ENCODE assay signal across 19 mouse cellular contexts in the genomic region with DNA sequence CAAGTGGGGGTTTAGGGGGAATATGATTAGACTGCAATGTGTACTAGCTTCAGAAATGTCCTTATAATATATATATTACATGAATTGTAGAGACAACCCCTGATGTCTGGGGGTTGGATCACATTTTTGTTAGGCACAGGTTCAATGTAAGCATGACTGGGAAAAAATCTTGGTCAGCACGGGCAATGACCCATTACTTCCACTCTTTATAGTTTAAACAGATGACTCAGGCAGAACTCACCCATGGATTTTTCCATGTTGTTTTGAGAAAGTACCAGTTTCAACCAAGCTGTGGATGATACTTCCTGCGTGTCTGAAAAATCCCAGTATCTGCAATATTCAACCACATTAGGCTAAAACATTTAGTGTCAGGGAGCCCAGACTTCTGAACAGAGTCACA. TPM values are rescaled to one million over a fixed set of nuclear protein-coding genes. Genes with fewer than 3 reads are reported as not detected.
A peak's percentile ranks its signal among the peaks of the same experiment; 100 is the strongest.
DNase-seq lines count a peak whose midpoint lies in the region; ATAC-seq and TF ChIP-seq lines count a peak whose summit lies in the region.
"Had no signal": no experiment of that assay in that cellular context is flagged by ENCODE, and none has a peak within 500 bp of the region (broad histone marks: within the 10 kb centered on the region; RNA-seq: fewer than 3 reads in every experiment).

No protein-coding gene starts in this region.

- H3K9ac ChIP-seq in intestine, embryonic 16.5 days (ENCODE audit: low read depth, low read length): no peak overlapping the region
- H3K9ac ChIP-seq: embryonic facial prominence, embryonic 12.5 days; forebrain, embryonic 13.5 days; forebrain, embryonic 15.5 days; forebrain, postnatal 0 days had no signal

- CTCF ChIA-PET in Patski (lab: Charles Lee): no interaction called here

- WGBS in intestine, embryonic 16.5 days: 74% methylated on average over 2 of the region's 2 CpGs

- H3K9me3 ChIP-seq in intestine, embryonic 16.5 days (ENCODE audit: control insufficient read depth, low read length): no peaks in the 10 kb centered on the region
- H3K9me3 ChIP-seq: embryonic facial prominence, embryonic 10.5 days; embryonic facial prominence, embryonic 12.5 days; forebrain, embryonic 13.5 days; forebrain, embryonic 15.5 days had no signal

- in situ Hi-C loops in Patski (cut with MboI; ENCODE audit: low pct_unique_long_range_greater_than_20kb): no loop called here

- H3K27ac ChIP-seq in intestine, embryonic 16.5 days (ENCODE audit: low read length): no peak overlapping the region
- H3K27ac ChIP-seq: embryonic facial prominence, embryonic 10.5 days; embryonic facial prominence, embryonic 12.5 days; forebrain, embryonic 13.5 days; forebrain, embryonic 15.5 days had no signal

- TF ChIP-seq CTCF in Patski (IDR thresholded peaks at IDR 0.05): no peak

- H3K27me3 ChIP-seq in Patski: no peaks in the 10 kb centered on the region
- H3K27me3 ChIP-seq in intestine, embryonic 16.5 days (replicated peaks; ENCODE audit: control insufficient read depth, insufficient read depth, low read length): no peaks in the 10 kb centered on the region
- H3K27me3 ChIP-seq: embryonic facial prominence, embryonic 12.5 days; forebrain, embryonic 13.5 days; forebrain, embryonic 15.5 days had no signal

- no peaks in the 10 kb centered on the region for H3K4me1 ChIP-seq in intestine, embryonic 16.5 days (ENCODE audit: control insufficient read depth, insufficient read depth, low read length)
- H3K4me1 ChIP-seq: embryonic facial prominence, embryonic 10.5 days; embryonic facial prominence, embryonic 12.5 days; forebrain, embryonic 13.5 days; forebrain, embryonic 15.5 days had no signal

- POLR2A ChIA-PET in Patski (lab: Charles Lee): no interaction called here

- H3K4me3 ChIP-seq in intestine, embryonic 16.5 days (ENCODE audit: low read length): no peak overlapping the region
- H3K4me3 ChIP-seq: embryonic facial prominence, embryonic 10.5 days; embryonic facial prominence, embryonic 12.5 days; forebrain, embryonic 13.5 days; forebrain, embryonic 15.5 days had no signal

- peak; percentile 44 for ATAC-seq in Patski
- no peak for ATAC-seq in intestine, embryonic 16.5 days
- ATAC-seq: forebrain, embryonic 13.5 days; forebrain, embryonic 15.5 days; forebrain, postnatal 0 days had no signal

- H3K36me3 ChIP-seq in intestine, embryonic 16.5 days (ENCODE audit: control insufficient read depth, insufficient read depth, low read length): no peaks in the 10 kb centered on the region
- H3K36me3 ChIP-seq: embryonic facial prominence, embryonic 10.5 days; embryonic facial prominence, embryonic 12.5 days; forebrain, embryonic 15.5 days had no signal

- H3K4me2 ChIP-seq in intestine, embryonic 16.5 days (ENCODE audit: low read depth, low read length): no peak overlapping the region
- H3K4me2 ChIP-seq: embryonic facial prominence, embryonic 12.5 days; forebrain, embryonic 13.5 days; forebrain, embryonic 15.5 days had no signal

- DNase-seq in heart, adult 11 months: peak; percentile 21
- no peak for DNase-seq in heart, adult 9 months (ENCODE audit: low spot score in 2 of 2)
- peak; percentile 52 for DNase-seq in 3T3-L1 (ENCODE audit: low read depth, low spot score)
- DNase-seq in Patski (ENCODE audit: low read depth, low spot score): peak; percentile 19
- DNase-seq in urinary bladder, adult 18-20 months (ENCODE audit: low spot score in 2 of 2): no peak
- DNase-seq: adrenal gland, adult 2 months; adrenal gland, postnatal 10 days; adrenal gland, postnatal 25 days; cerebellum, adult 11-12 months; cerebellum, adult 2 months; cerebellum, adult 9-10 months; cerebellum, postnatal 10 days; cerebellum, postnatal 25 days; forebrain, postnatal 0 days had no signal

RNA-seq across cellular contexts. Expression of gene Abcb4, which starts 16.4 kb away (rescaled TPM):
- 0.24 TPM for polyA plus RNA-seq in Patski (2021)
- polyA plus RNA-seq in intestine, embryonic 16.5 days (2015; fragmentation: Nextera tagmentation; extraction: Ambion mirVana): 0.45 and 0.88 TPM in 2 replicates

Comparison
In these comparisons a context has a peak if more than half of its experiments do, and no peak if none do; other contexts are left out.
1. DNase-seq: peak in heart, adult 11 months (single experiment), 3T3-L1 (single experiment) and Patski (single experiment); none in heart, adult 9 months (0 of 2) and urinary bladder, adult 18-20 months (0 of 2).